Mouse (Mus musculus): ENCODE data around the gene Asmt.

- TF ChIP-seq CTCF (IDR thresholded peaks at IDR 0.05), result no peak
- TF ChIP-seq EP300 (IDR thresholded peaks at IDR 0.05), result no peak
Measured at GRCm38 (mm10) chrX:170672594-170673092, at the start of gene Asmt.

Data from lung, postnatal 0 days (tissue).